Mouse (Mus musculus): ENCODE data around the gene Pcnx3.

Pcnx3 gene

GRCm38 (mm10) chr19:5641021-5641420 is 47.7 kb downstream of the Pcnx3 start:
- no peak for DNase-seq (ENCODE audit: low read depth, low spot score)

GRCm38 (mm10) chr19:5640339-5640738 is 48.4 kb downstream of the Pcnx3 start:
- no peak for DNase-seq (ENCODE audit: low read depth, low spot score)

DNA sequence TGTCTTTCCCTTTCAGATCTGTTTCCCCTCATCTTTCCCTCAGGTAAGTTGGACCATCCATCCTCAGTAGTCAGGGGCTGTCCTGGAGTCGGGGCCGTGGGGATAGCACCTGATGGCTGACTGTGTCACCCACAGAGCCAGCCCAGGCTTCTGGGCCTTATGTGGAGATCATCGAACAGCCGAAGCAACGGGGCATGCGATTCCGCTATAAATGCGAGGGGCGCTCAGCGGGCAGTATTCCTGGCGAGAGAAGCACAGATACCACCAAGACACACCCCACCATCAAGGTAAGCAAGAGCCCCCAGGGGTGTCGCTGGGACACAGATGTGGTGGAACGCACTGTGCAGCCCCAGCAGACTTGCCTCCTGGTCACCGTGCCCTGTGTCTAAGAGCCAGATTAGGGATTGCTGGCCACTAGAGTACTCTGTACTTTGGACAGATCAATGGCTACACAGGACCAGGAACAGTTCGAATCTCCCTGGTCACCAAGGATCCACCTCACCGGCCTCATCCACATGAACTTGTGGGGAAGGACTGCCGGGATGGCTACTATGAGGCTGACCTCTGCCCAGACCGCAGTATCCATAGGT is 50.2 kb downstream of the Pcnx3 start:
- DNase-seq (ENCODE audit: low read depth, low spot score), result no peak

DNA sequence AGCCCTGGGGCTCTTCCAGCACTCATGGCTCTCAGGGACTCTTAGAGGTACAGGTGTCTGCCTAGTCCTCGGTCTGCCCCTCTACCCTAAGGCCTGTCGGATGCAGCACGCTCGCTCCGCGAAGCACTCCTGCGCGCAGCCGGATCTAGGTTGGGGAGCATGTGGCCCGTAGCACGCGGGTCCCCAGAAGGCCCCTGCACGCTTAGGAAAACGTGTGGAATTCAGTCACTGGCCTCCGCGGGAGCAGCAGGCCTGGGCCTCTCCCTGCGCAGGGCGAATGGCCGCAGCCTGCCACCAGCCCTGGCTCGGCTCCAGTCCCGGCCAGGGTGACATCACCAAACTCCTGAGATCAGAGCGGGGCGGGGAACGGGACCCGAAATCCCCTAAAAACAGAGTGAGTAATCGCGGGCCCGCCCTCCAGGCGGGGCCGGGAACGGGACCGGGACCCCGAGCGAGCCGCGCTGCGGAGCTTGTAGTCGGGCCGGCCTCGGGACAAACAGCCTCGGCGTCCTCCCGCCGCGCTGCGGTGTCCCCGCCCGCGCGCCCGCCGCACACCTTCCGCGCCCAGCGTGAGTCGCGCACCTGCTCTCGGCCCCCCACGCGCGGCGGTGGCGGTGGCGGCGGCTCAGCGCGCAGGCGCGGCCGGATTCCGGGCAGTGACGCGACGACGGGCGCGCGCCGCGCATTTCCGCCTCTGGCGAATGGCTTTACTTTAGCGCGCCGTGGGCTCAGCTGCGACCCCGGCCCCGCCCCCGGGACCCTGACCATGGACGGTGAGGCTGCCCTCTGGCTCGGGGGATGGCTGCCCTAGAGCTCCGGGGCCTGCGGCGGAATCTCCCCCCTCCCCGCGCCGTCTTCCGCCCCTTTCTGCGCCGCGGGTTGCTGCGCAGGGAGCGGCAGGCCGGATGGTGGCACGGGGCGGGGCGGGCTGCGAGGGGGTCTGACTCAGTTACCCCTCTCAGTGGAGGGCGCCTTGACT is 51.4 kb downstream of the Pcnx3 start, which contains the start of gene Rela:
Rela (plus strand) TSS at position 415 of the 979 bp plus-strand sequence.
- DNase-seq (ENCODE audit: low read depth, low spot score), result peak; percentile 87

- no peak for DNase-seq (ENCODE audit: low read depth, low spot score)
Measured at GRCm38 (mm10) chr19:5636571-5637041, 52.1 kb downstream of the Pcnx3 start.

- DNase-seq (ENCODE audit: low read depth, low spot score), result no peak
Measured at GRCm38 (mm10) chr19:5636036-5636570, 52.6 kb downstream of the Pcnx3 start.

- no peak for DNase-seq (ENCODE audit: low read depth, low spot score)
Measured at GRCm38 (mm10) chr19:5632120-5632519, 56.6 kb downstream of the Pcnx3 start.

GRCm38 (mm10) chr19:5629907-5630306 is 58.8 kb downstream of the Pcnx3 start:
- peak; percentile 82 for DNase-seq (ENCODE audit: low read depth, low spot score)

DNA sequence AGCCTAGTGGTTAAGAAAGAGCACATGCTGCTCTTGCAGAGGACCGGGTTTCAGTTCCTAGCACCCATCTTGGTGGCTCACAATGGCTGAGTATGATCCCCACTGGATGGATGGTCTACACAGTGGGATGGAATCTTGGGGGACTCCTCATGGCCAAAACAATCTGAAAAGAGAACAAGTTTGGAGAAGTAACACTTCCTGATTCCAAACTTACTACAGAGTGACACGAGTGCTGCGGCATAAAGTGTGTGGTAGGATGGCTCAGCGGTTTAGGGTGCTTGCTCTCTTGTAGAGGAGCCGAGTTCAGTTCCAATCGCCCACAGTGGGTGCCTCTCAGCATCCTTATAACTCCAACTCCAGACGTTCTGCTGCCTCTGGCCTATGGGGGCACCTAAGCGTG is 63.4 kb downstream of the Pcnx3 start:
- no peak for DNase-seq (ENCODE audit: low read depth, low spot score)

- no peak for DNase-seq (ENCODE audit: low read depth, low spot score)
Measured at GRCm38 (mm10) chr19:5621884-5622283, 66.8 kb downstream of the Pcnx3 start.

GRCm38 (mm10) chr19:5620007-5620406 is 68.7 kb downstream of the Pcnx3 start:
- no peak for DNase-seq (ENCODE audit: low read depth, low spot score)

DNA sequence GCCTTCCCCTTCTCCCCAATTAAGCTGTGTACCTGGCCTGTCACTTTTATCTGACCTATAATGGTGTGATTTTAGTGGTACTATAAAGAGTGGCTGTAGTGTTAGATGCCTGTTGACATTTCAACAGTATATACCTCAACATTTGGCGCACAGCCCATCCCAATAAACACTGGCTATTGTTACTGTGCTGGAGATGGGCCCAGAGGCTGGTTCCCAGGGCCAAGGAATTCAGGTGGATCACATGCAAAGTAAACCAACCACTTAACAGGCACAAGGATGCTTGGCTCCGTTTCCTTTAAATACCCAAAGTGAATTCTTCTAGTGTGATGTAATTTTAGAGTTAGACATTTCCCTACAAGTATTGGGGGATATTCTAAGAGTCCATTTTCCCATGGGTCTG is 73.8 kb downstream of the Pcnx3 start:
- DNase-seq (ENCODE audit: low read depth, low spot score), result no peak

Data from R1 (cell line).